Mouse (Mus musculus): ENCODE data around the gene Gm7849. TPM values are rescaled to one million over a fixed set of nuclear protein-coding genes. Genes with fewer than 3 reads are reported as not detected.
"Not testable (repeated sequence)": the region's sequence is repeated elsewhere in the genome, so short reads cannot be mapped to it uniquely, and the experiment has no call there.

Gm7849 gene
- polyA plus RNA-seq (2014; fragmentation: Nextera tagmentation; extraction: Ambion mirVana), result not detected in 2 replicates

DNA sequence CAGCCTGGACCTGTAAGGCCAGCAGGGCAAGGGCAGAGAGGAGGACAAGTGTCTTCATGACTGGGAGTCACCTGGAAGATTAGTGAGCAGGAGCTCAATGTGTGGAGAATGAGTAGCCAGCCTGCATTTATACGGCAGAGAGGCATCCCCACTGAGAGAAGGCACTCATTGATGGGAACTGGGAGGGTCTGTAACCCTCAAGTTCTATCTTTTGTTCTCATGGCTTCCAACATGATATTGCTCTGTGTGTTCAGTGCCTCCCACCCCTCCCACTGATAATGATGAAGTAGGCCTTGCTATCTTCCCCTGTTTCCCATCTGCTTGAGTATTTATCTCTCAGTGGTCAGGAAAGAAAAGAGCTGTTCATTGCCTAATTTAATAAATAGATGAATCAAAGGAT lies at the start of gene Gm7849:
TSS of gene Gm7849 (minus strand) at position 101 of the 400 bp plus-strand sequence.
- WGBS, result no CpG with 5 or more reads among the region's 1 CpGs
- H3K27me3 ChIP-seq (ENCODE audit: control insufficient read depth, insufficient read depth, low read length); DNase-seq (ENCODE audit: low spot score); ATAC-seq (ENCODE audit: insufficient read depth, low FRiP score, low TSS enrichment); H3K4me3 ChIP-seq (ENCODE audit: low read depth, low read length); H3K4me2 ChIP-seq (ENCODE audit: low read depth); H3K9me3 ChIP-seq (ENCODE audit: control insufficient read depth, low read length); H3K36me3 ChIP-seq (ENCODE audit: control insufficient read depth, insufficient read depth, low read length); H3K27ac ChIP-seq (ENCODE audit: low read depth, low read length); H3K9ac ChIP-seq (ENCODE audit: low read length); H3K4me1 ChIP-seq (ENCODE audit: control insufficient read depth, insufficient read depth, low read length): not testable (repeated sequence)

DNA sequence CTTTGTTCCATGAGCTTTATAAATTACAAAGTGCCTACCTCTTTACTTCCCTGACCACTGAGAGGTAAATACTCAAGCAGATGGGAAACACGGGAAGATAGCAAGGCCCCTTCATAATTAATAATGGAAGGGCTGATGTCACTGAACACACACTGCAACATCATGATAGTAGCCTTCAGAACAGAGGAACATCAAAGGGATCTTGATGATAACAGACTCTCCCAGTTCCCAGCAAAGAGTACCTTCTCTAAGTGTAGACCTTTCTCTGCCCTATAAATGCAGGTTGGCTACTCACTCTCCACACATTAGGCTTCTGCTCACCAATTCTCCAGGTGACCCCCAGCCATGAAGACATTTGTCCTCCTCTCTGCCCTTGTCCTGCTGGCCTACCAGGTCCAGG lies 29.2 kb downstream of the Gm7849 start, which contains the start of gene Defa36:
TSS of gene Defa36 (plus strand) at position 301 of the 400 bp plus-strand sequence.
- H3K4me1 ChIP-seq (ENCODE audit: control insufficient read depth, insufficient read depth, low read length); DNase-seq (ENCODE audit: low spot score): not testable (repeated sequence)
- WGBS, result no CpG with 5 or more reads among the region's 1 CpGs

More for the DNA sequence above, 29.2 kb downstream of the Gm7849 start, which contains the start of gene Defa36:
- H3K9ac ChIP-seq (ENCODE audit: low read length); H3K4me2 ChIP-seq (ENCODE audit: low read depth); H3K36me3 ChIP-seq (ENCODE audit: control insufficient read depth, insufficient read depth, low read length); H3K4me3 ChIP-seq (ENCODE audit: low read depth, low read length); H3K9me3 ChIP-seq (ENCODE audit: control insufficient read depth, low read length); H3K27ac ChIP-seq (ENCODE audit: low read depth, low read length); ATAC-seq (ENCODE audit: insufficient read depth, low FRiP score, low TSS enrichment); H3K27me3 ChIP-seq (ENCODE audit: control insufficient read depth, insufficient read depth, low read length): not testable (repeated sequence)

Other genes with a start within 250 kb of the Gm7849 start
- not detected in 2 replicates for gene Gm15292, start 206.8 kb downstream of the Gm7849 start, polyA plus RNA-seq (2014; fragmentation: Nextera tagmentation; extraction: Ambion mirVana)
- gene Defa27, start 141.0 kb downstream of the Gm7849 start, polyA plus RNA-seq (2014; fragmentation: Nextera tagmentation; extraction: Ambion mirVana), result not detected in 2 replicates
- gene Defa29, start 129.5 kb downstream of the Gm7849 start, polyA plus RNA-seq (2014; fragmentation: Nextera tagmentation; extraction: Ambion mirVana), result not detected in 2 replicates
- gene Defa2, start 78.0 kb downstream of the Gm7849 start, polyA plus RNA-seq (2014; fragmentation: Nextera tagmentation; extraction: Ambion mirVana), result not detected in 2 replicates
- not detected in 2 replicates for gene Defa33, start 64.7 kb downstream of the Gm7849 start, polyA plus RNA-seq (2014; fragmentation: Nextera tagmentation; extraction: Ambion mirVana)
- not detected in 2 replicates for gene Defa36, start 29.1 kb downstream of the Gm7849 start, polyA plus RNA-seq (2014; fragmentation: Nextera tagmentation; extraction: Ambion mirVana)
- gene Defa20, start 52.7 kb upstream of the Gm7849 start, polyA plus RNA-seq (2014; fragmentation: Nextera tagmentation; extraction: Ambion mirVana), result not detected in 2 replicates
- not detected in 2 replicates for gene Defa32, start 72.5 kb upstream of the Gm7849 start, polyA plus RNA-seq (2014; fragmentation: Nextera tagmentation; extraction: Ambion mirVana)
- not detected in 2 replicates for gene Defa37, start 108.8 kb upstream of the Gm7849 start, polyA plus RNA-seq (2014; fragmentation: Nextera tagmentation; extraction: Ambion mirVana)
- gene Defa28, start 126.4 kb upstream of the Gm7849 start, polyA plus RNA-seq (2014; fragmentation: Nextera tagmentation; extraction: Ambion mirVana), result not detected in 2 replicates
- not detected in 2 replicates for gene Gm7861, start 137.9 kb upstream of the Gm7849 start, polyA plus RNA-seq (2014; fragmentation: Nextera tagmentation; extraction: Ambion mirVana)
- not detected in 2 replicates for gene Defa26, start 161.6 kb upstream of the Gm7849 start, polyA plus RNA-seq (2014; fragmentation: Nextera tagmentation; extraction: Ambion mirVana)
- gene Defa17, start 199.2 kb upstream of the Gm7849 start, polyA plus RNA-seq (2014; fragmentation: Nextera tagmentation; extraction: Ambion mirVana), result not detected in 2 replicates
- not detected in 2 replicates for gene Defa34, start 209.2 kb upstream of the Gm7849 start, polyA plus RNA-seq (2014; fragmentation: Nextera tagmentation; extraction: Ambion mirVana)
- gene AY761184, start 247.1 kb upstream of the Gm7849 start, polyA plus RNA-seq (2014; fragmentation: Nextera tagmentation; extraction: Ambion mirVana), result not detected in 2 replicates